Mouse (Mus musculus) liver, adult 2 months (tissue): Measurements from ENCODE around the gene Ppp2r2c.

Source experiments
- CTCF ChIP-seq: fragments of 200-500 bp; IDR thresholded peaks from 2 replicates; pipeline ENCODE4 v1.5.1; 2011; ENCODE audit warnings: low read depth, low read length, control low read depth
- POLR2A ChIP-seq: fragments of 200-500 bp; IDR thresholded peaks from 2 replicates; pipeline ENCODE4 v1.6.1; 2011; ENCODE audit warnings: low read length, control low read depth; ENCODE audit not compliant: insufficient read depth; ENCODE audit errors: extremely low read depth

GRCm38 (mm10) chr5:36900189-36900619 lies 31.9 kb downstream of the Ppp2r2c start:
- TF ChIP-seq POLR2A (no peak), CTCF (no peak)
